Mouse (Mus musculus): ENCODE results near the gene Dqx1. TPM values are rescaled to one million over a fixed set of nuclear protein-coding genes. Genes with fewer than 3 reads are reported as not detected.

The Dqx1 gene
- polyA plus RNA-seq, 1 experiment, result 0.15 TPM

- Histone ChIP-seq H3K27me3 (ENCODE audit: control insufficient read depth, insufficient read depth, insufficient read length) (no peaks in the 10 kb centered on the region), H3K79me2 (ENCODE audit: control insufficient read depth, insufficient read depth) (no peaks in the 10 kb centered on the region), H3K79me3 (ENCODE audit: low read depth) (no peaks in the 10 kb centered on the region), H3K4me3 (ENCODE audit: insufficient read depth, poor library complexity, severe bottlenecking) (no peak overlapping the region), H3K36me3 (ENCODE audit: control insufficient read depth, insufficient read depth) (no peaks in the 10 kb centered on the region), H3ac (ENCODE audit: control insufficient read depth, insufficient read length, low read depth) (peak overlapping the region; percentile 46)
- TF ChIP-seq USF1 (IDR thresholded peaks at IDR 0.05; ENCODE audit: low read depth) (no peak), CTCF (IDR thresholded peaks at IDR 0.05; ENCODE audit: control insufficient read depth, insufficient read depth, insufficient read length) (no peak)
Observed at GRCm38 (mm10) chr6:83014482-83015466, 42.9 kb upstream of the Dqx1 start.

GRCm38 (mm10) chr6:83015749-83016148 is 41.9 kb upstream of the Dqx1 start:
- TF ChIP-seq CTCF (IDR thresholded peaks at IDR 0.05; ENCODE audit: control insufficient read depth, insufficient read depth, insufficient read length) (no peak), MYOG (IDR thresholded peaks at IDR 0.05; ENCODE audit: control insufficient read depth, extremely low read depth, insufficient read length) (no peak), MYOD1 (IDR thresholded peaks at IDR 0.05; ENCODE audit: control insufficient read depth, insufficient read length, low read depth) (peak; percentile 91)
- H3ac ChIP-seq (ENCODE audit: control insufficient read depth, insufficient read length, low read depth), result no peak overlapping the region

GRCm38 (mm10) chr6:83017190-83017589 is 40.5 kb upstream of the Dqx1 start:
- TF ChIP-seq MAX (IDR thresholded peaks at IDR 0.05) (peak; percentile 87), FOSL1 (IDR thresholded peaks at IDR 0.05; ENCODE audit: insufficient read depth, low read length, poor library complexity, severe bottlenecking) (no peak)
- H3K27me3 ChIP-seq (ENCODE audit: control insufficient read depth, insufficient read depth, insufficient read length), result no peaks in the 10 kb centered on the region
- H3K79me2 ChIP-seq (ENCODE audit: control insufficient read depth, insufficient read depth), result no peaks in the 10 kb centered on the region
- no peaks in the 10 kb centered on the region for H3K36me3 ChIP-seq (ENCODE audit: control insufficient read depth, insufficient read depth)
- H3ac ChIP-seq (ENCODE audit: control insufficient read depth, insufficient read length, low read depth), result peak overlapping the region; percentile 22
- no peaks in the 10 kb centered on the region for H3K79me3 ChIP-seq (ENCODE audit: low read depth)
- no peak overlapping the region for H3K4me3 ChIP-seq (ENCODE audit: insufficient read depth, poor library complexity, severe bottlenecking)

More at GRCm38 (mm10) chr6:83015749-83016148, 41.9 kb upstream of the Dqx1 start:
- Histone ChIP-seq H3K79me2 (ENCODE audit: control insufficient read depth, insufficient read depth) (no peaks in the 10 kb centered on the region), H3K36me3 (ENCODE audit: control insufficient read depth, insufficient read depth) (no peaks in the 10 kb centered on the region), H3K4me3 (ENCODE audit: insufficient read depth, poor library complexity, severe bottlenecking) (no peak overlapping the region), H3K79me3 (ENCODE audit: low read depth) (no peaks in the 10 kb centered on the region), H3K27me3 (ENCODE audit: control insufficient read depth, insufficient read depth, insufficient read length) (no peaks in the 10 kb centered on the region)

- Histone ChIP-seq H3K79me3 (ENCODE audit: low read depth) (no peaks in the 10 kb centered on the region), H3K27me3 (ENCODE audit: control insufficient read depth, insufficient read depth, insufficient read length) (no peaks in the 10 kb centered on the region), H3K4me3 (ENCODE audit: insufficient read depth, poor library complexity, severe bottlenecking) (no peak overlapping the region), H3K36me3 (ENCODE audit: control insufficient read depth, insufficient read depth) (no peaks in the 10 kb centered on the region), H3ac (ENCODE audit: control insufficient read depth, insufficient read length, low read depth) (no peak overlapping the region), H3K79me2 (ENCODE audit: control insufficient read depth, insufficient read depth) (no peaks in the 10 kb centered on the region)
- TF ChIP-seq MYOD1 (IDR thresholded peaks at IDR 0.05; ENCODE audit: control insufficient read depth, insufficient read length, low read depth), result no peak
- TF ChIP-seq CTCF (IDR thresholded peaks at IDR 0.05; ENCODE audit: control insufficient read depth, insufficient read depth, insufficient read length), result no peak
- TF ChIP-seq FOSL1 (IDR thresholded peaks at IDR 0.05; ENCODE audit: insufficient read depth, low read length, poor library complexity, severe bottlenecking), result no peak
- no peak for TF ChIP-seq USF1 (IDR thresholded peaks at IDR 0.05; ENCODE audit: low read depth)
- no peak for TF ChIP-seq MAX (IDR thresholded peaks at IDR 0.05)
- TF ChIP-seq CEBPB (IDR thresholded peaks at IDR 0.05; ENCODE audit: low read depth), result no peak
Observed at GRCm38 (mm10) chr6:83019044-83019443, 38.6 kb upstream of the Dqx1 start.

GRCm38 (mm10) chr6:83020121-83020520 is 37.5 kb upstream of the Dqx1 start:
- Histone ChIP-seq H3K4me3 (ENCODE audit: insufficient read depth, poor library complexity, severe bottlenecking) (no peak overlapping the region), H3K27me3 (ENCODE audit: control insufficient read depth, insufficient read depth, insufficient read length) (no peaks in the 10 kb centered on the region), H3K36me3 (ENCODE audit: control insufficient read depth, insufficient read depth) (no peaks in the 10 kb centered on the region), H3ac (ENCODE audit: control insufficient read depth, insufficient read length, low read depth) (no peak overlapping the region), H3K79me2 (ENCODE audit: control insufficient read depth, insufficient read depth) (no peaks in the 10 kb centered on the region), H3K79me3 (ENCODE audit: low read depth) (no peaks in the 10 kb centered on the region)
- TF ChIP-seq MYOG (IDR thresholded peaks at IDR 0.05; ENCODE audit: control insufficient read depth, extremely low read depth, insufficient read length), result no peak
- no peak for TF ChIP-seq FOSL1 (IDR thresholded peaks at IDR 0.05; ENCODE audit: insufficient read depth, low read length, poor library complexity, severe bottlenecking)
- TF ChIP-seq MAX (IDR thresholded peaks at IDR 0.05), result no peak

- TF ChIP-seq CTCF (IDR thresholded peaks at IDR 0.05; ENCODE audit: control insufficient read depth, insufficient read depth, insufficient read length) (no peak), MAX (IDR thresholded peaks at IDR 0.05) (no peak), CEBPB (IDR thresholded peaks at IDR 0.05; ENCODE audit: low read depth) (no peak), USF1 (IDR thresholded peaks at IDR 0.05; ENCODE audit: low read depth) (no peak), MYOG (IDR thresholded peaks at IDR 0.05; ENCODE audit: control insufficient read depth, extremely low read depth, insufficient read length) (no peak), FOSL1 (IDR thresholded peaks at IDR 0.05; ENCODE audit: insufficient read depth, low read length, poor library complexity, severe bottlenecking) (no peak), MYOD1 (IDR thresholded peaks at IDR 0.05; ENCODE audit: control insufficient read depth, insufficient read length, low read depth) (no peak)
- Histone ChIP-seq H3K36me3 (ENCODE audit: control insufficient read depth, insufficient read depth) (no peaks in the 10 kb centered on the region), H3K79me3 (ENCODE audit: low read depth) (no peaks in the 10 kb centered on the region), H3K4me3 (ENCODE audit: insufficient read depth, poor library complexity, severe bottlenecking) (no peak overlapping the region), H3K27me3 (ENCODE audit: control insufficient read depth, insufficient read depth, insufficient read length) (no peaks in the 10 kb centered on the region), H3K79me2 (ENCODE audit: control insufficient read depth, insufficient read depth) (no peaks in the 10 kb centered on the region), H3ac (ENCODE audit: control insufficient read depth, insufficient read length, low read depth) (no peak overlapping the region)
Observed at GRCm38 (mm10) chr6:83020836-83021593, 36.6 kb upstream of the Dqx1 start.

Measured in C2C12 (cell line).